Mouse (Mus musculus) cerebellum, adult 2 months (tissue): ENCODE results near the gene Nccrp1.

Source experiments
- CTCF ChIP-seq: fragments of 200-500 bp; IDR thresholded peaks from 2 replicates; pipeline ENCODE4 v1.5.1; 2011; ENCODE audit warnings: low read depth, mild to moderate bottlenecking, control low read depth, low read length, moderate library complexity, borderline replicate concordance; ENCODE audit not compliant: insufficient read depth
- POLR2A ChIP-seq: fragments of 200-500 bp; IDR thresholded peaks from 2 replicates; pipeline ENCODE4 v1.6.1; 2011; ENCODE audit warnings: low read length, control low read depth, borderline replicate concordance; ENCODE audit not compliant: insufficient read depth

- no peak for TF ChIP-seq CTCF
- no peak for TF ChIP-seq POLR2A
These were observed 41.5 kb downstream of the Nccrp1 start for GRCm38 (mm10) chr7:28505585-28505984.
